Mouse (Mus musculus): ENCODE results near the gene Scgb2b17.
"Not testable (repeated sequence)": the region's sequence is repeated elsewhere in the genome, so short reads cannot be mapped to it uniquely, and the experiment has no call there.

DNA sequence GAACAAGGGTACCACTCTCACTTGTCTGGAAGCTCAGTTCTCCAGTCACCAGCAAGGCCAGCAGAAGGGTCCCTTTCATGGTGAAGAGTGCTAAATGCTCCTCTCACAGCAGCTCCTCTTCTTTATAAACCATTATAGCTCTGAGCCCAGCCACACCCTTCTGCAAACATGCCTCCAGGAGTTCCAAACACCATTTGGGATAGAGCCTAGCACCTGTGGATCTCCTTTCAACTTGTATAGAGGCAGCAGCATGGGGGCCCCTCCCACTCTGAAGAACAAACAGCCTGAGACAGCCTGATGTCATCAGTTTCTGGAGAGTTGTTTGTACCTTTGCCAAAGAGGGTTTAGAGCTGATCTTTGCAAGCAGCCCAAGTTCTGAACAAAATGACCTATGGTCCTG, at the start of gene Scgb2b17:
- TF ChIP-seq CTCF (IDR thresholded peaks at IDR 0.05; ENCODE audit: extremely low read depth, insufficient read depth, insufficient read length, insufficient replicate concordance); POLR2A (IDR thresholded peaks at IDR 0.05; ENCODE audit: low read depth, low read length): not testable (repeated sequence)
